Mouse (Mus musculus): ENCODE measurements at regions not wholly inside any gene's neighbourhood (a gene's known extent, or its start where the extent isn't known, plus 50 kb on each side); places are given as distances from the start of the nearest gene placed in this dataset.
A peak's percentile ranks its signal among the peaks of the same experiment; 100 is the strongest.

DNA sequence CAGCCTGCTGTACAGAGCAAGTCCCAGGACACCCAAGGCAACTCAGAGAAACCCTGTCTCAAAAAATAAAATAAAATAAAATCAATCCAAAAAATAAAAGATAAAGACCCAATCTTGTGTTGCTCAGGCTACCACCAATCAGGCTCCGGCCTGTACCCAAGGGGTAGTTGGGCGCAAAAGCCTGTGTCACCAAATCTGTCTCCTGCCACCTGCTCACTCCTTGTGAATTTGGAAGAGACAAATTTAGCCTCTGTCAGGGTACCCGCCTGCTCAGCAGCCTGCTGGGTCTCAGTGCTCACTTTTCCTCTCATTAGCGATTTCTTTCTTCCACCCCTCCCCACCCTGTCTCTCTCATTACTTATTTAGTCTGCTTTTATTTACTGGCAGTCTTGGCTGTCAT lies 54.6 kb downstream of the Sox4 start:
- no peak for ATAC-seq (ENCODE audit: low read depth)
- no peaks in the 10 kb centered on the region for H3K36me3 ChIP-seq (ENCODE audit: control insufficient read depth, insufficient read depth)
- WGBS (ENCODE audit: insufficient replicate concordance), result 65% methylated on average over 4 of the region's 4 CpGs
- H3K4me1 ChIP-seq (ENCODE audit: control insufficient read depth, low read depth, low read length), result no peaks in the 10 kb centered on the region
- no peak overlapping the region for H3K27ac ChIP-seq (ENCODE audit: low read length)
- no peak overlapping the region for H3K4me2 ChIP-seq (ENCODE audit: low read depth, low read length)
- H3K4me3 ChIP-seq (ENCODE audit: low read depth, low read length), result no peak overlapping the region
- H3K27me3 ChIP-seq (ENCODE audit: control insufficient read depth, insufficient read depth, low read depth, low read length), result no peaks in the 10 kb centered on the region
- H3K9ac ChIP-seq (ENCODE audit: low read depth, low read length), result no peak overlapping the region
- H3K9me3 ChIP-seq (replicated peaks; ENCODE audit: control insufficient read depth, low read length), result no peaks in the 10 kb centered on the region

- H3K9ac ChIP-seq (ENCODE audit: low read depth, low read length), result no peak overlapping the region
- H3K27ac ChIP-seq (ENCODE audit: low read length), result no peak overlapping the region
- H3K4me1 ChIP-seq (ENCODE audit: control insufficient read depth, low read depth, low read length), result no peaks in the 10 kb centered on the region
- WGBS (ENCODE audit: insufficient replicate concordance), result 61% methylated on average over 6 of the region's 6 CpGs
- no peak overlapping the region for H3K4me2 ChIP-seq (ENCODE audit: low read depth, low read length)
- H3K9me3 ChIP-seq (replicated peaks; ENCODE audit: control insufficient read depth, low read length), result no peaks in the 10 kb centered on the region
- no peaks in the 10 kb centered on the region for H3K36me3 ChIP-seq (ENCODE audit: control insufficient read depth, insufficient read depth)
- H3K4me3 ChIP-seq (ENCODE audit: low read depth, low read length), result no peak overlapping the region
- no peaks in the 10 kb centered on the region; the same call in 1 of the 2 replicates for H3K27me3 ChIP-seq (ENCODE audit: control insufficient read depth, insufficient read depth, low read depth, low read length)
- no peak for ATAC-seq (ENCODE audit: low read depth)
Observed at GRCm38 (mm10) chr13:28892896-28893295, 60.6 kb downstream of the Sox4 start.

DNA sequence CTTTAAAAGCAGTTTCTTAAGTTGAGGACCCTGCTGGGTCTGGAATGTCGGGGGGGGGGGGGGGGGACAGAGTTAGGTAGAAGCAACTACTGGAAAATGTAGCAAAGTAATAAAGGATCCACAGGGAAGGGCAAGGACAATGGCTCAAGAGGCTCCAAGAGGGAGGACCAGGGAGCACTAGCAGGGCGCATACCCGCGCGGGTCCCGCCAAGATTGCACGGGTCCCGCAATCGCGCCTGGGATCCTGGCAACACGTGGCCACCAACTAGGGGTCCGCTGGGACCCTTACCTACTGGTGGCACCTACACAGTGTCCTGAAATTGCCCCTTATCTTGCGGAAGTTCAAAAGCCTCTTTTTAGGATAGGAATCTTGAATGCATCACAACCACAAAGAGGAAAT lies 66.4 kb downstream of the Sox4 start:
- Histone ChIP-seq H3K4me3 (ENCODE audit: low read depth, low read length) (no peak overlapping the region), H3K4me2 (ENCODE audit: low read depth, low read length) (no peak overlapping the region), H3K9ac (ENCODE audit: low read depth, low read length) (no peak overlapping the region), H3K27me3 (ENCODE audit: control insufficient read depth, insufficient read depth, low read depth, low read length) (peaks cover 48% of the 10 kb centered on the region), H3K36me3 (ENCODE audit: control insufficient read depth, insufficient read depth) (no peaks in the 10 kb centered on the region), H3K27ac (ENCODE audit: low read length) (no peak overlapping the region), H3K9me3 (replicated peaks; ENCODE audit: control insufficient read depth, low read length) (no peaks in the 10 kb centered on the region), H3K4me1 (ENCODE audit: control insufficient read depth, low read depth, low read length) (no peaks in the 10 kb centered on the region)
- 7% methylated on average over 13 of the region's 13 CpGs for WGBS (ENCODE audit: insufficient replicate concordance)
- no peak for ATAC-seq (ENCODE audit: low read depth)

DNA sequence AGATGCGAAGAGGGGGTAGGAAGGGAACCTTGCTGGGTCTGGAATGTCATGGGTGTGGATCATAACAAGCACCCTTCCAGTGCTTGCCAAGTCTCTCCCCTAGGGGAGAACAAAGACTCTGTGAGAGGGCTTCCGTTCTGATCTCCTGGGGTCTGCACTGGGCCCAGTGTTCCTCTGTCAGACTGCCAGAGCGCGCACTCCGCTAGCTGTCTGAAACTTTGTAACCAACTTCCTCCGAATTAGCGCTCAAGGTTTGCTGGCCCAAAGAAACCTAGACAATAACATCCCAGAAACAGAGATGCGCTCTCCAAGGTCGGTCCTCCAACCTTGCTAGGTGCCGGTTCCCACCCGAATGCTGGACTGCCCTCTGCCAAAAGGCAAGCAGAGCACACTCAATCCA lies 66.8 kb downstream of the Sox4 start:
- Histone ChIP-seq H3K27ac (ENCODE audit: low read length) (no peak overlapping the region), H3K36me3 (ENCODE audit: control insufficient read depth, insufficient read depth) (no peaks in the 10 kb centered on the region), H3K27me3 (ENCODE audit: control insufficient read depth, insufficient read depth, low read depth, low read length) (peaks cover 52% of the 10 kb centered on the region), H3K4me1 (ENCODE audit: control insufficient read depth, low read depth, low read length) (no peaks in the 10 kb centered on the region), H3K9me3 (replicated peaks; ENCODE audit: control insufficient read depth, low read length) (no peaks in the 10 kb centered on the region), H3K9ac (ENCODE audit: low read depth, low read length) (no peak overlapping the region), H3K4me2 (ENCODE audit: low read depth, low read length) (no peak overlapping the region), H3K4me3 (ENCODE audit: low read depth, low read length) (no peak overlapping the region)
- WGBS (ENCODE audit: insufficient replicate concordance), result 5% methylated on average over 11 of the region's 11 CpGs
- no peak for ATAC-seq (ENCODE audit: low read depth)

GRCm38 (mm10) chr13:28885083-28886037 lies 68.2 kb downstream of the Sox4 start:
- H3K27me3 ChIP-seq (ENCODE audit: control insufficient read depth, insufficient read depth, low read depth, low read length), result peaks cover 52% of the 10 kb centered on the region

DNA sequence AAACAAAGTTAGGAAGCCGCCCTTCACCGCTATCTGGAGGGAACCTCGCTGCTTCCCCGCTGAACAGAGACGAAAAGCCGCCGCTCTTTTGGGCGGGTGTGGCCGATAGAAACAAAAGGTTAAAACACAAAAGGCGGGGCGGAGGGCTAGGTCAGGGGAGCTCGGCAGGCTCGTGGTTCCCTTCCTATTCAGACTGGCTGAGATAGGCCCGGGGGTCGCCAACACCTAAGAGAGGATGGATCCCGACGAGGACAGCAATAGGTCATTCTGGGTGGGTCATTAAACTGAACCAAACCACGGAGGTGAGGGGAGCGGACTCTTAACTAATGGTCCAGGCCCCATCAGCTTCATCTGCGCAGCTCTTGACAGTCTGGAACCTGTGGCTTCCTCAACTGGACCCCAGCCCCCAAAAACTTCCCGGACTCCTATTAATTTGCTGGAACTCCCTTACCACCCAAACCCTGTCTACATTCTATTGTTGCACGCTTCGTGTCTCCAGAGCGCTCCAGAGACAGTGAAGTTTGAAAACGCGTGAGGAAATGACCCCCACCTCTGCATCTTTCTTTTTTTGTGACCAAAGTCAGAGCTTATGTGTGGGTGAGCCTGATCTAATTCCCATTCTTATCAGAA lies 69.2 kb downstream of the Sox4 start:
- no peak for ATAC-seq (ENCODE audit: low read depth)

More at GRCm38 (mm10) chr13:28885083-28886037, 68.2 kb downstream of the Sox4 start:
- Histone ChIP-seq H3K4me1 (ENCODE audit: control insufficient read depth, low read depth, low read length) (no peaks in the 10 kb centered on the region), H3K9ac (ENCODE audit: low read depth, low read length) (no peak overlapping the region), H3K36me3 (ENCODE audit: control insufficient read depth, insufficient read depth) (no peaks in the 10 kb centered on the region), H3K4me2 (ENCODE audit: low read depth, low read length) (peak overlapping the region; percentile 26), H3K4me3 (ENCODE audit: low read depth, low read length) (peak overlapping the region; percentile 42), H3K9me3 (replicated peaks; ENCODE audit: control insufficient read depth, low read length) (no peaks in the 10 kb centered on the region), H3K27ac (ENCODE audit: low read length) (no peak overlapping the region)
- no peak for ATAC-seq (ENCODE audit: low read depth)
- under 1% methylated on average over 30 of the region's 30 CpGs for WGBS (ENCODE audit: insufficient replicate concordance)

DNA sequence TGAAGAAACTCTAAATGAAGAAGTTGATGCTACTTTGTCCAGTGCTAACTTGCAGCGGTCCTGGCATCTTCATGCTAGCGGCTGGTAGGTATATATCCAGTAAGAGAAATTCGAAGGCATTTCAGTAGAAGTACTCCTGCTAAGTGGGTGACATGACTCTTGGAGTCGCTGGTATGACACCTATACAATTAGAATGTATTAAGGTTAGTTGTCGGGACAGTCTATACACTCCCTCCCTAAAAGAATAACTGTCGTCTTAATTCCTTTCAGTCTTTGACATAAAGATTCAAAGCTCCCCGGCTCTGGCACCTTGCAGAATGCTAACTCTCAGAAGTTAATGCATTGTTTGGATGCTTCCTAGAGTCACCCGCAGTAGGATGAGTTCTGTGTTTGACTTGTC lies 70.1 kb downstream of the Sox4 start:
- ATAC-seq (ENCODE audit: low read depth), result no peak
- Histone ChIP-seq H3K4me1 (ENCODE audit: control insufficient read depth, low read depth, low read length) (no peaks in the 10 kb centered on the region), H3K27me3 (ENCODE audit: control insufficient read depth, insufficient read depth, low read depth, low read length) (peaks cover 52% of the 10 kb centered on the region), H3K9ac (ENCODE audit: low read depth, low read length) (no peak overlapping the region), H3K27ac (ENCODE audit: low read length) (no peak overlapping the region), H3K36me3 (ENCODE audit: control insufficient read depth, insufficient read depth) (no peaks in the 10 kb centered on the region), H3K4me2 (ENCODE audit: low read depth, low read length) (no peak overlapping the region), H3K4me3 (ENCODE audit: low read depth, low read length) (no peak overlapping the region), H3K9me3 (replicated peaks; ENCODE audit: control insufficient read depth, low read length) (no peaks in the 10 kb centered on the region)
- WGBS (ENCODE audit: insufficient replicate concordance), result 40% methylated on average over 8 of the region's 8 CpGs

More for the DNA sequence above, 69.2 kb downstream of the Sox4 start:
- Histone ChIP-seq H3K27me3 (ENCODE audit: control insufficient read depth, insufficient read depth, low read depth, low read length) (peaks cover 52% of the 10 kb centered on the region), H3K4me3 (ENCODE audit: low read depth, low read length) (peak overlapping the region; percentile 42; the same call in 1 of the 2 replicates), H3K9me3 (replicated peaks; ENCODE audit: control insufficient read depth, low read length) (no peaks in the 10 kb centered on the region), H3K9ac (ENCODE audit: low read depth, low read length) (no peak overlapping the region), H3K4me2 (ENCODE audit: low read depth, low read length) (0 out of 2 replicates have a peak overlapping the region, but pooled peaks have one; percentile 26), H3K4me1 (ENCODE audit: control insufficient read depth, low read depth, low read length) (no peaks in the 10 kb centered on the region), H3K27ac (ENCODE audit: low read length) (no peak overlapping the region), H3K36me3 (ENCODE audit: control insufficient read depth, insufficient read depth) (no peaks in the 10 kb centered on the region)
- WGBS (ENCODE audit: insufficient replicate concordance), result under 1% methylated on average over 26 of the region's 26 CpGs

GRCm38 (mm10) chr13:28880888-28881287 lies 72.6 kb downstream of the Sox4 start:
- ATAC-seq (ENCODE audit: low read depth), result no peak
- Histone ChIP-seq H3K27me3 (ENCODE audit: control insufficient read depth, insufficient read depth, low read depth, low read length) (peaks cover 34% of the 10 kb centered on the region), H3K4me2 (ENCODE audit: low read depth, low read length) (no peak overlapping the region), H3K9me3 (replicated peaks; ENCODE audit: control insufficient read depth, low read length) (no peaks in the 10 kb centered on the region), H3K27ac (ENCODE audit: low read length) (no peak overlapping the region), H3K36me3 (ENCODE audit: control insufficient read depth, insufficient read depth) (no peaks in the 10 kb centered on the region), H3K4me1 (ENCODE audit: control insufficient read depth, low read depth, low read length) (no peaks in the 10 kb centered on the region), H3K9ac (ENCODE audit: low read depth, low read length) (no peak overlapping the region), H3K4me3 (ENCODE audit: low read depth, low read length) (no peak overlapping the region)
- WGBS (ENCODE audit: insufficient replicate concordance), result 49% methylated on average over 6 of the region's 6 CpGs

GRCm38 (mm10) chr13:28878692-28879091 lies 74.8 kb downstream of the Sox4 start:
- 33% methylated on average over 3 of the region's 3 CpGs for WGBS (ENCODE audit: insufficient replicate concordance)
- Histone ChIP-seq H3K27me3 (ENCODE audit: control insufficient read depth, insufficient read depth, low read depth, low read length) (peaks cover 12% of the 10 kb centered on the region), H3K9me3 (replicated peaks; ENCODE audit: control insufficient read depth, low read length) (no peaks in the 10 kb centered on the region), H3K36me3 (ENCODE audit: control insufficient read depth, insufficient read depth) (no peaks in the 10 kb centered on the region), H3K4me2 (ENCODE audit: low read depth, low read length) (no peak overlapping the region), H3K9ac (ENCODE audit: low read depth, low read length) (no peak overlapping the region), H3K27ac (ENCODE audit: low read length) (no peak overlapping the region), H3K4me1 (ENCODE audit: control insufficient read depth, low read depth, low read length) (no peaks in the 10 kb centered on the region), H3K4me3 (ENCODE audit: low read depth, low read length) (no peak overlapping the region)
- no peak for ATAC-seq (ENCODE audit: low read depth)
